Mouse (Mus musculus) heart, postnatal 0 days (tissue): ENCODE measurements at regions not wholly inside any gene's neighbourhood (a gene's known extent, or its start where the extent isn't known, plus 50 kb on each side); places are given as distances from the start of the nearest gene placed in this dataset.
A peak's percentile ranks its signal among the peaks of the same experiment; 100 is the strongest.

Experiments used
- ATAC-seq: fragments of 200-750 bp; cut with Nextera tagmentation; 2 replicates; pipeline ENCODE4 v1.8.0; 2017; ENCODE audit warnings: low read depth, moderate number of reproducible peaks, moderate library complexity; ENCODE audit not compliant: insufficient read depth
- DNase-seq: peaks from one replicate; pipeline ENCODE4 v3.0.0-alpha.2; 2016; ENCODE audit warnings: low spot score
- H3K27ac ChIP-seq: fragments of 300-500 bp; sonication (generic); 2 replicates; pipeline ENCODE4 v1.5.1; 2014; ENCODE audit warnings: low read depth, mild to moderate bottlenecking
- H3K27me3 ChIP-seq: fragments of 300-500 bp; sonication (generic); 2 replicates; pipeline ENCODE4 v1.6.1; 2014; ENCODE audit warnings: low read length, mixed read lengths; ENCODE audit not compliant: control insufficient read depth, insufficient read depth
- H3K36me3 ChIP-seq: fragments of 300-500 bp; sonication (generic); replicated peaks from 2 replicates; pipeline ENCODE4 v1.6.1; 2014; ENCODE audit warnings: low read length, mixed read lengths; ENCODE audit not compliant: control insufficient read depth, insufficient read depth
- H3K4me1 ChIP-seq: fragments of 300-500 bp; sonication (generic); 2 replicates; pipeline ENCODE4 v1.6.1; 2014; ENCODE audit warnings: antibody characterized with exemption; ENCODE audit not compliant: control insufficient read depth, insufficient read depth
- H3K4me2 ChIP-seq: fragments of 300-500 bp; sonication (generic); 2 replicates; pipeline ENCODE4 v1.6.1; 2014; ENCODE audit warnings: low read depth, mild to moderate bottlenecking, low read length, moderate library complexity
- H3K4me3 ChIP-seq: fragments of 300-500 bp; sonication (generic); 2 replicates; pipeline ENCODE4 v1.5.1; 2014; ENCODE audit warnings: low read depth, low read length
- H3K9ac ChIP-seq: fragments of 300-500 bp; sonication (generic); replicated peaks from 2 replicates; pipeline ENCODE4 v1.6.1; 2014; ENCODE audit warnings: low read depth, low read length, mixed read lengths
- H3K9me3 ChIP-seq: fragments of 300-500 bp; sonication (generic); replicated peaks from 2 replicates; pipeline ENCODE4 v1.6.1; 2016; ENCODE audit warnings: low read length; ENCODE audit not compliant: control insufficient read depth
- CTCF ChIP-seq: IDR thresholded peaks from 2 replicates; pipeline ENCODE4 v1.5.1; 2016; ENCODE audit warnings: antibody characterized with exemption, control low read depth, low read depth
- EP300 ChIP-seq: IDR thresholded peaks from 2 replicates; pipeline ENCODE4 v1.6.1; 2016; ENCODE audit warnings: antibody characterized with exemption, low read depth
- WGBS: fragments of 180-500 bp; shearing (Covaris S2); extraction: QIAGEN DNeasy Blood & Tissue Kit; methylation state at CpG from one replicate; pipeline ENCODE4 v1.1.7; 2014; 5-methylcytosine and 5-hydroxymethylcytosine counted together

GRCm38 (mm10) chr8:88019243-88020115 lies 60.1 kb upstream of the Zfp423 start:
- ATAC-seq (no peak), DNase-seq (no peak)
- Histone ChIP-seq H3K4me1 (no peaks in the 10 kb centered on the region), H3K27ac (no peak overlapping the region), H3K27me3 (no peaks in the 10 kb centered on the region), H3K36me3 (no peaks in the 10 kb centered on the region), H3K9me3 (no peaks in the 10 kb centered on the region), H3K9ac (no peak overlapping the region), H3K4me3 (no peak overlapping the region), H3K4me2 (no peak overlapping the region)
- 69% methylated on average over 17 of the region's 17 CpGs for WGBS
- TF ChIP-seq CTCF (no peak), EP300 (no peak)

- TF ChIP-seq CTCF = no peak
- no peak for TF ChIP-seq EP300
- Histone ChIP-seq H3K4me2 (no peak overlapping the region), H3K4me1 (no peaks in the 10 kb centered on the region), H3K36me3 (no peaks in the 10 kb centered on the region), H3K27me3 (no peaks in the 10 kb centered on the region), H3K4me3 (no peak overlapping the region), H3K27ac (no peak overlapping the region), H3K9ac (no peak overlapping the region), H3K9me3 (no peaks in the 10 kb centered on the region)
- ATAC-seq (no peak), DNase-seq (no peak)
- 92% methylated on average over 4 of the region's 4 CpGs for WGBS
Measured at GRCm38 (mm10) chr8:88018494-88018893, 59.1 kb upstream of the Zfp423 start.

- no peak overlapping the region for H3K4me2 ChIP-seq
Measured at GRCm38 (mm10) chr8:88012177-88012825, 52.9 kb upstream of the Zfp423 start.

GRCm38 (mm10) chr8:88010566-88010965 lies 51.2 kb upstream of the Zfp423 start:
- H3K27ac ChIP-seq = peak overlapping the region; percentile 19; the same call in 1 of the 2 replicates

More at GRCm38 (mm10) chr8:88012177-88012825, 52.9 kb upstream of the Zfp423 start:
- TF ChIP-seq CTCF (no peak), EP300 (no peak)
- H3K36me3 ChIP-seq = no peaks in the 10 kb centered on the region
- no peaks in the 10 kb centered on the region; the same call in 1 of the 2 replicates for H3K27me3 ChIP-seq
- H3K9me3 ChIP-seq = no peaks in the 10 kb centered on the region
- no peak for ATAC-seq
- no peak overlapping the region for H3K9ac ChIP-seq
- no peaks in the 10 kb centered on the region for H3K4me1 ChIP-seq
- no peak for DNase-seq
- no peak overlapping the region for H3K27ac ChIP-seq
- WGBS = 76% methylated on average over 15 of the region's 15 CpGs
- no peak overlapping the region for H3K4me3 ChIP-seq

GRCm38 (mm10) chr8:88009878-88010277 lies 50.5 kb upstream of the Zfp423 start:
- Histone ChIP-seq H3K27ac (peak overlapping the region; percentile 19; the same call in 1 of the 2 replicates), H3K36me3 (no peaks in the 10 kb centered on the region), H3K9ac (no peak overlapping the region), H3K4me1 (no peaks in the 10 kb centered on the region), H3K9me3 (no peaks in the 10 kb centered on the region), H3K4me2 (no peak overlapping the region), H3K27me3 (no peaks in the 10 kb centered on the region; the same call in 1 of the 2 replicates), H3K4me3 (no peak overlapping the region)
- DNase-seq (peak; percentile 28), ATAC-seq (peak; percentile 39; the same call in 1 of the 2 replicates)
- no peak for TF ChIP-seq CTCF
- no peak for TF ChIP-seq EP300
- 46% methylated on average over 3 of the region's 3 CpGs for WGBS

More at GRCm38 (mm10) chr8:88010566-88010965, 51.2 kb upstream of the Zfp423 start:
- H3K27me3 ChIP-seq = no peaks in the 10 kb centered on the region; the same call in 1 of the 2 replicates
- no peaks in the 10 kb centered on the region for H3K36me3 ChIP-seq
- no peak for TF ChIP-seq EP300
- peak; percentile 55 for TF ChIP-seq CTCF
- ATAC-seq (peak; percentile 60), DNase-seq (peak; percentile 21)
- H3K4me1 ChIP-seq = no peaks in the 10 kb centered on the region
- WGBS = 35% methylated on average over 3 of the region's 3 CpGs
- no peak overlapping the region for H3K4me3 ChIP-seq
- no peaks in the 10 kb centered on the region for H3K9me3 ChIP-seq
- H3K4me2 ChIP-seq = no peak overlapping the region
- no peak overlapping the region for H3K9ac ChIP-seq
